Mouse (Mus musculus) ovary, adult 10 weeks (tissue): ENCODE results near the gene Btbd35f16. TPM values are rescaled to one million over a fixed set of nuclear protein-coding genes. Genes with fewer than 3 reads are reported as not detected.

Experiments
- polyA plus RNA-seq: library from polyadenylated mRNA; stranded (reverse); fragments of 350-450 nt; fragmentation: Illumina TruSeq; extraction: RNeasy Lipid Tissue Mini Kit (QIAGEN cat#74804); gene quantifications from one replicate; pipeline ENCODE4 v1.2.3, GENCODE M21; 2014

The Btbd35f16 gene
- not detected for polyA plus RNA-seq

DNA sequence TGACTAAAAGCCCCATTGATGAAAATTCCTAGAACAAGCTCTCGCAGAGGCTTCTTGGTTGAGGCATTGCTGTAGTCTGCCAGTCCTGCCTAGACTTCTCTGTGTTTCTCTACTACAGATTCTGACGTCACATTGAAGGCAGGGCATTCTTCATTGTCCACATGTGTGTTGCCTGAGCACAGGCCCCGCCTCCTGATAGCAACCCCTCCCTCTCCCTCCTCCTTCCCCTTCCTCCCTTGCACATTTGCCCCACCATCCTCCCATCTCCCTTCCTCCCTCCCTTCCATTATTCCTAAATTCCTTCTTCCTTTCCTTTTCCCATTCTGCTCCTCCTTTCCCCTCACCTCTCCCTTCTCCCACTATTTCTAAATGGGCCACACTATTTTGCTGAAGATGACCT is at the start of gene Btbd35f16:
TSS of gene Btbd35f16 (minus strand) at position 101 of the 400 bp plus-strand sequence.

Other genes starting within 250 kb of the Btbd35f16 start
- not detected for gene Btbd35f10, start 204.1 kb downstream of the Btbd35f16 start, polyA plus RNA-seq
- not detected for gene Btbd35f3, start 80.7 kb upstream of the Btbd35f16 start, polyA plus RNA-seq
- gene Btbd35f28, start 239.6 kb upstream of the Btbd35f16 start, polyA plus RNA-seq, result not detected